Mouse (Mus musculus) kidney, postnatal 14 days (tissue): ENCODE results near the gene Tmem135.

ENCODE experiments used
- DNase-seq: peaks from one replicate; pipeline ENCODE4 v3.0.0; 2022; ENCODE audit warnings: mixed read lengths

The Tmem135 gene

DNA sequence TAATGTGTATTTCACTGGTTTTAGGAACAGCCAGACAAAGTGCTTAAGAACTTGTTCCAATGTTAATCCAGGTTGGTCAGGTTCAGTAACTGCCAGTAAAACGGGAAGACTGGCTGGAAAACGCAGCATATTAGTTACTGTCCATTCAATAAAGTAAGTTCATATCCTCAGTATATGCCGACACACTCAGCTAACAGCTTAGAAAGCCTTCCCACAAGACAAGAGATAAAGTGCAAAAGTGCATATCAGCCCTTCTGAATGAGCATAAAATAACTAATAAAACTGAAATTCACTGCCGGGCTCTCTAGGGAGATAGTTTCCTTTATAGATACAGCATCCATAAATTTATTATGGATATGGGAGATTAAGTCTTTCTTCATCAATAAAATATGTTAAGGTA, 161.5 kb downstream of the Tmem135 start:
- no peak for DNase-seq

DNA sequence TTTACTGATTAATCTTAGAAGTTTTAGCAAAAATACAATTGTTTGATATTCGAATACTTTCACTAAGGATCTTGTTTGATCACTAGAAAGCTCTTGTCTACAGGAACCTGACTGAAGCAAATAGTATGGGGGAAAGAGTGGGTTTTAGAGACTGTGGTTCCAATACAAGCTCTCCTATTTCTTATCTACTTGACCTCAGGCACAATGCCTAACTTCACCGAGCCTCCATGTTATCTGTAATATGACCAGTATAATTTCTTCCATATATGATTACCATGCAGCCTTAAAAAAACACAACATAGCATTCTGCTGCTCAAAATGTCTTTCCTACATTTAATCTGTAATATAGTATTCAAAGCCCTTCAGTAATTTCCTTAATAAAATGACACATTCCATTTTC, 161.9 kb downstream of the Tmem135 start:
- DNase-seq: no peak

DNA sequence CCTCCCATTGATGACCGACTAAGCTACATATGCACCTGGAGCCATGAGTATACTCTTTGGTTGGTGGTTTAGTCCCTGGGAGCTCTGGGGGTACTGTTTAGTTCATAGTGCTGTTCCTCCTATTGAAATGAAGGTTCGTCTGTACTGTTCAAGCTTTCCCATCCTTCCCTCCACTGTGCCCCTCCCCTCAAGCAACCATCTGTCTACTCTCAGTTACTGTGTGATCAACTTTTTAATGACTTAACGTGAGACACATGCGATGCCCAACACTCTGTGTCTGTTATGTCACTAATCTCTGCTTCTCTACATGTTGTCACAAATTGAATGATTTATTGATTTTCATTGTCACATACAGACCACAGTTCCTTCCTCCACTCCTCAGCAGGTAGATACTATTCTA, 164.4 kb downstream of the Tmem135 start:
- no peak for DNase-seq

DNA sequence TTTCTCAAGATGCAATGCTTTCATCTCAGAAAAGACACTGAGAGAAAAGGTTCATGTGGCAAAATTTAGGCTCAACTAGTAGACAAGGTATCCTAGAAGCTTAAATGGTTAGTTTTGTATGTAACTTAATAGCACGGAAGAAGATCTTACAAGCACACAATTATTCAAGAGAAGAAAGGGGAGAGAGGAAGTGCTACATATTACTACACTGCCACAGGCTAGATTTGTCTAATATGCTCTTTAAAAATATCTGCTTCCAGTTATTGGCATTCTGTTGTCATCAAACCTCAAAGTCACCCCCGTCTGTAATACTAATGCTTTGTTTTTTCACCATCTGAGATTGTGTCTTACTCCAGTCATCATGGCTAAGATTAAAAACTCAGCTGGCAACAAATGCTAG, 167.4 kb downstream of the Tmem135 start:
- no peak for DNase-seq

DNA sequence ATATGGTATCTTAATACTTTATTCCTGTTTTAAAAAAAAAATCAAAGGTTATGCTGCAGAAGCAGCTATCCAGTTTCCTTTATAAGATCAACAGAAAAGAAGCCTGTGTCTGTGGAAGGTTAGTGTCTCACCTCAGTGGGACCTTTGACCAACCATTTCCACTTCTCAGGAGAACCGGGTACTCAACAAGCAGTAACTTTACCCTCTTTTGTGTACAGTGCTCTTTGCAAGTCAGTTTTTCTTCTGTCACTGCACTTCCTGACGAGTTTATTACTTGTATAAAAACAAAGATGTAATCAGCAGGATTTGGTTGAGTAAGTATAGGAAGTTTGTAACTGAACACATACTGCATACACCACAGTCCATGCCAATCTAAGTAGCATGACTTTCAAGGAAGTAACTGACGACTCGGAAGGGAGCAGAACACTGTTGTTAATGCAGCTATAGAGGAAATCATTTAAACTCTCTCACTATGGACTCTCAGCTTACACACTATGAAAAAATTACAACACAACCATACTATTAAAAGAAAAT, 168.0 kb downstream of the Tmem135 start:
- no peak for DNase-seq

DNA sequence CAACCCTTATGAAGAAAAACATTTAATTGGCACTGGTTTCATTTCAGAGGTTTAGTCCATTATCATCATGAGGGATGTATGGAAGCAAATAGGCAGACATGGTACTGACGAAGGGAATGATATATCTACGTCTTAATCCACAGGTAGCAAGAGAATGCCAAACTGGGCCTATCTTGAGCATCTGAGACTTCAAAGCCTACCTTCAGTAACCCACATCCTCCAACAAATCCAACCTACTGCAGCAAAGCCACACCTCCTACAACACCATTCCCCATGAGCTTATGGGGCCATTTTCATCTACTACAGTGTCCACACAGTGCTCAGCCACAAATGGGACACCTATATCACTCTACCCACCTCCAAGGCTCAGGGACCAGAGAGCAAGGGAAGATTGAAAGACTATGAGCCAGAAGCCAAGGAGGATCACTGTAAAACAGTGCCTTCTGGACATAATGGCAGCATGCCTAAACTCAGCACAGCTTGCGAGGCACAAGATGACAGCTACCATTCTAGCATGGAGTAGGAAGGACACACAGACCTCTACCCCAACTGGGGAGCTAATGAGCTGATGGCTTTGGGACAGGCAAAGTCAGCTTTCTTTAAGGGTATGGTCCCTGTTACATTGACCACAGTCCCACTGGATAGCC, 171.4 kb downstream of the Tmem135 start:
- no peak for DNase-seq

DNA sequence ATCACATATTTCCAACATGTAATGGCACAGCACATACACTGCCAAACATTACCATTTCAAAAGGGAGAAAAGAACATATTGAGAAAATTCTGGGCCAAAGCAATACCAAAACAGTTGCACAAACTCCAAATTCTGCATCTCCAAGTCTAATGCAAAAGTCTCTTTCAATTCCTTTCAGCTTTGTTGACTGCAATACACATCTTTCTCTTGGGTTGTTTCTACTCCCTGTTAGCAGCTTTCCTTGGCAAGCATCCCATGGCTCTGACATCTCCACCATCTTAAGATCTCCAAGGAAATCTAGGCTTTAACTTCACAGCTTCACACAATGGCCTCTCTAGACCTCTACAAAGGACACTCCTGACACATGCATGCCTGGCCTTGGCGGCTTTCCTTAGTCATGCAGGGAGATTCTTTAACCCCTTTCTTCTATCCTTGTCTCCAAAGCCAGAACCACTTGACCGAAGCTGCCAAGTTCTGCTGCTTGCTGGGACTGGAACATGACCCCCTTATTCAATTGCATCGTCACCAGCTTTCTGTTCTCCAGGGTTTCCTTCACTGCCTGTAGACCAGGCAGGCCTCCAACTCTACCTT, 172.7 kb downstream of the Tmem135 start:
- DNase-seq: no peak

DNA sequence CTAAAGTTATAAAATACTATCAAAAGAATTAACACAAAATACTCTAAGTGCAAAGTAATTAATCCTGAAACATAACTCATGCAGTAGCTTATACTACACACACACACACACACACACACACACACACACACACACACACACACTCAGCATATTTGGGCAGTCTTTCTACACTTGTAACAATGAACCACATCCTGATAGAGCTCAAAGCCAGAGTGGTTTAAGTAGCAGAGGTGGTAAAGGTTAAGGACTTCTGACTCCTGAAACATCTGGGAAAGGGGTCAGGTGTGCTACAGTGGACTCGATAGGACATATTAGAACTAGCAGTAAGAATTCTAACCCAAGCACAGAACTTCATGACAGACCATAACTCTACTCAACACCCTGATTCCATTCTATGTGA, 181.4 kb downstream of the Tmem135 start:
- DNase-seq: no peak

DNA sequence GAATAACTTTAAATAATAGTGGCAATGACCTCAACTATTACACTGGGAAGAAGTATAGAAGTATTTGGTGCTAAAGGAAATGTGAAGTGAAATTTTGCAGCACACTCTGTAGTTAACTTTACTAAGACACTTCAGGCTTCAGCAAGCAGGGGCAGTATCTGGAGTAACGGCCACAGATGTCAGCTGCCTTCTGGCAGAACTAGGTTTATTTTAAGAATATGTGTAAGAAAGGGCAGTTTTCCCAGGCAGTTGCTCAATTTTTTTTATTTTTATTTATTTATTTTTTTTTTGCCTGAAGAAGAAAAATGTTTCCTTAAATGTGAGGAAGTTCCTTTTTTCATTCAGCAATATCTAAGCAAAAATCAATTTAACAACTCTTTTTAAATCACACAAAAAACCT, 187.4 kb downstream of the Tmem135 start:
- no peak for DNase-seq

DNA sequence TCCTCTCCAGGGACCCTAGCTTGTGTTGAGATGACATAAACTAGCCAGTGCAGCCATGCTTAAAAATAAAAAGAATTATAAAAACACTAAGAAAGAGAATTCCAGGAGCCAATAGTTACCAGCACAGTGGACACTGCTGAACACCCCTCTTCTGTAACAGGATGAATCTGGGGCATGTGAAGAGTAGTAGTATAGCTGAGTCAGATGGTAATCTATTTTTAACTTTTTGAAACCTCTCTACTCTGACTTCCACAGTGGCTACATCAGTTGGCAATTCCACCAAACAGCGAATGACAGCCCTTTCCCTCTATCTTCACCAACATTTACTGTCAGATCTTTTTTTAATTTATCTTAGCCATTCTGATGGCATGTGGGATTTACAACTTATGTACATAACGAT, 187.9 kb downstream of the Tmem135 start:
- DNase-seq: no peak

DNA sequence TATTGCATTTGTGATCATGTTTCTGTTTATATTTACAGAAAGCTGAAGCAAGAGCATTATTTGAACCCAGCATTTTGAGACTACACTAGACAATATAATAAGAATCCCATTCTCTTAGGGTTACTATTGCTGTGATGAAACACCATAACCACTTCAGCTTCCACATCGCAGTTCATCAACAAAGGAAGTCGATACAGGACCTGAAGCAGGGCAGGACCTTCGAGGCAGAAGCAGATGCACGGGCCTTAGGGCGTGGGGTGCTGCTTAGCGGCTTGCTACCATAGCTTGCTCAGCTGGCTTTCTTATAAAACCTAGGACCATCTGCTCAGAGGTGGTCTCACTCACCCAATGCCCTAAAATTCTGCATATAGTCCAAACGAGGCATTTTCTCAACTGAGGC, 188.3 kb downstream of the Tmem135 start:
- DNase-seq: no peak

DNA sequence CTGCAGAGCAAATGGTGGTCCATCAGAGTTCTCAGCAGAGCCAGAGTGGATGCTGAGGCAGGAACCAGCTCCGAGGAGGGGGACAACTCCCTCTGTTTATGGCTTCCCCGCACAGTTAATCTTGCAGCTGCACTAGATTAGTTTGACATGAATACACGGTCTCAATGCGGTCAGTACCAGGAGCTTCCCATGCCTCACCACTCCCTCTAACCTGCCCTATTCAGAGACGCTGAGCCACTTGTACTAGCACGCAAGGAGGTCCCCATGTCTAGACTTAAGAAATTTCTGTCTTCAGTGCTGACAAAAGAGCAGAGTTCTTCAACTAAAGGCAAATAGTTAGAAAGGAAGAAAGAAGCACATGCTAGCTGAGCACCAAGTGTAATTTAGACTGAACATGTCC, 193.5 kb downstream of the Tmem135 start:
- DNase-seq: no peak

DNA sequence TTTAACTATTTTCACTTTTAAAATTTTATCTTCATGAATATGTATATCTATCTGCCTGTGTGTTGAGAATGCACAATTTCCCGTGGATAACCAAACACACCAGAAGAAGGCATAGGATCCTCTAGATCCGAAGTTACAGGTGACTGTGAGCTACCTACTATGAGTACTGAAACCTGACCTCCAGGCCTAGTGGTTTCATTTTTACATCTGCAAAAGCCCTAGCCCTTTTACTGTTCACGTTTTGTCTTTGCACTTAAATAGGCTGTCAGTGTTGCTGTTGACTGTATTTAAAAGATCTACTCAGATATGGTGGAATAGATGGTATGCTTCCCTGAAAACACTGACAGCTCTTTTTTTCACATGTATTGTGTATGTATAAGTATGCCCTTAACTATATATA, 197.9 kb downstream of the Tmem135 start:
- no peak for DNase-seq

DNA sequence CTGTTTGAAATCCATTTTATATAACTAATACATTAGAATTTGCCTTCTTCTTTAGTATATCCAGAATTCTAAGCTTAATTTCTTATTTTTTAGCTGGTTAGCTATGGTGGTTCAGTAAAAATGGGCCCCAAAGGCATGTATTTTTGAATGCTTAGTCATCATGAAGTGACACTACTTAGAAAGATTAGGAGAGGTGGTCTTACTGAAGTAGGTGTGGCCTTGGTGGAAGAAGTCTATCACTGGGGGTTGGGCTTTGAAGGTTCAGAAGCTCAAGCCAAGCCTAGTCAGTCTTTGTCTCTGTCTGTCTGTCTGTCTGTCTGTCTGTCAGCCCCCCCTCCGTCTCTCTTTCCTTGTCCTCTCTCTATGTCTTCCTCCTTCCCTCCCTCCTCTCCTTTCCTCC, 198.6 kb downstream of the Tmem135 start:
- no peak for DNase-seq

DNA sequence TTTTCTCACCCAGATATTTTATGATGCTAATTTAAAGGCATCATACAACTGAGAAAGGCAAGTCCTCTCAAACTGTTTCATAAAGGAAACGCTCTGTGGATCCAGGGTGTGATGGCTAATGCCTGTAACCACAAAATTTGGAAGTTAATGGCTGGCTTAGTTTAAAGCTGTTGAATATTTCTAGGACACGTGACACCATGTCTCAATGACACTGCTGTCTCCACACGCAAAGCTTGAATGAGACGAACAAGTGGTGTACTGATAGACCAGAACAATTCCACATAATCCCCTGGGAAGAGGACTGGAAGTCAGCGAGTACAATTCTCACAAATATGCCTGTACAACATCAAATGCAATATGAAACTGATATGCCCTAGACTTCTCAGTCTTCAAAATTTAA, 200.9 kb downstream of the Tmem135 start:
- DNase-seq: no peak

DNA sequence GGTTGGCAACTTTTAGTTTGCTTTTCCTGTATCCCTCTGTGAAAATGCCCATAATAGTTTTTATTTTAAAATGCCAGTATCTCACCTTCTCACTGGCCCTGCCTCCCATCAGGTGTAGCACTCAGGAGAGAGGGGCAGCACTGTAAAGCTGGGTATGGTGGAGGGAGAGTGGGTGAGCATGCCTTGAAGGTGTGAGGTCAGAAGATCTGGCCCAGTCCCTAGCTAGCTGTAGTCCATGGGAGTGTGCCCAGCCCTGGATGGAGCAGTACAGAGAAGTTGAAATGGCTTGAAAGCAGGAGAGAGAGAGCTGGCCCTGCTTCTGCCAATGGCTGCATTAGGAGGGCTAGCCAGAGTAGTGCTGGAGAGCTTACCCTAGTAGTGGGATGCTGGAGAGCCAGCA, 202.1 kb downstream of the Tmem135 start:
- no peak for DNase-seq

DNA sequence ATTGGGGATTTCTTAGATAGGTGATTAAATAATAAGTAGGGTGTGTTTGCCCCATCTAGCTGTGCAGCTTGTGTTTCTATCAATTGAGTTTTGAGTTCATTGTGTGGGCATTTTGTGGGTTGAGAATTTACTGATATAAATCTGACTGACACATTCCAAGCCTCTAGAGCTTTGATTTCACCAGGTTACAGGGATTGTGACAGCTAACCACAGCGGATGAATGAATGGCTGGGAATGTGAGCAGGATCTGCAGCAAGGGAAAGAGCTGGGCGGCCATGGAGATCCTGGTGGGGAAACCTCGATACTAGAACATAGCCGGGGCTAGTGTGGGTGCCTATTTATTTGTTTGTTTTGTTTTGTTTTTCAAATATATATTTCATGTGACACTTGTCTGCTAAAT, 205.5 kb downstream of the Tmem135 start:
- no peak for DNase-seq

DNA sequence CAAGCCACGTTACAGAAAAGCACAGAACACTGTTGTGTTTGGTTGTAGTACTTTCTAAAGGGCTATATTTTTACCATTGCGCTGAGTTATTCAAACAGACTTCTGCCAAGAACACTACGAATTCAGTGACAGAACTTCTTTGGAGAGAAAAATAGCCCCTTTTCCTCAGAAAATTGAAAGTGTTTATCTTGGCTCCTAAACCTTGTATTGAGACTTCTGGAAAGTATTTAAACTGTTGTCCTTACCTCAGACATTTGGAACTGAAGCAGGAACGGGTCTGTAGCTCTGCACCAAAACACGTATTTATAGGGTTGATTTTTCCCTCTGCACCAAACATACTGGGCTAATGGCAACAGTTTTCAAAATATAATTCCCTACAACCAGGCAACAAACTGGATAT, 210.6 kb downstream of the Tmem135 start:
- DNase-seq: no peak

DNA sequence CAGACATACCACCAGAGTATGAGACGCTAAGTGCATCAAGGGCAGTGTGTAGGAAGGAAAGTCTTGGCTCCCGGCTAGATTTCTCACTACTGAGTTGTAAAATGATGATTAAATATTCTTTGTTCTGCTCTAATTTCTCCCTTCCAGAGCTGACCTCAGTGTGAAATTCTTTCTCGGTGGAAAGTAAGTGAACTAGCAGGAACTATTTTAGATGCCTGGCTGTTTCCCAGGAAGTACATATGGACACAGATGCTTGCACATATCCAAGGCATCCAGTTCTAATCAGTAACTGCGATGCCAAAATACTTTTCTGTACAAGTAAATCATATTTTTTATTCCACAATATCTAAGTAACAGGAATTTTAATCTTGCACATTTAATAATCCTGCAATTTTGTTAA, 220.1 kb downstream of the Tmem135 start:
- DNase-seq: no peak

DNA sequence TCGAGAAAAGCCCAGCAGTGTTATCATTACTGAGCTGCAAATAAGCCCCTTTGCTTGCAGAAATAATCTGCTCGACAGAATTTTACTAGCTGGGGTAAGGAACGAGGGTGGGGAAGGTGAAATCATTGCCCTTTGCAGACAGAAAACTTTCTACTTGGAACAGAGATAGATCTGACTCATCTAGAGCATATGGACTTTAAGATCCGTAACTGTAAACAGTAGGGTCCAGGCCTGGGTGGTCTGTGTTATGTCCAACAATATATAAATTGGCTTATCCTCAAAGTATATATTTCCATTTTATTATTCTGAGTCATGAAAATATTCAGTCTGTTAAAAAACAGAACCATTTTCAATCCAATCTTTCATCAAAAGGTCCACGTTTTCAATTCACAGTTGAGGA, 221.1 kb downstream of the Tmem135 start:
- DNase-seq: no peak

DNA sequence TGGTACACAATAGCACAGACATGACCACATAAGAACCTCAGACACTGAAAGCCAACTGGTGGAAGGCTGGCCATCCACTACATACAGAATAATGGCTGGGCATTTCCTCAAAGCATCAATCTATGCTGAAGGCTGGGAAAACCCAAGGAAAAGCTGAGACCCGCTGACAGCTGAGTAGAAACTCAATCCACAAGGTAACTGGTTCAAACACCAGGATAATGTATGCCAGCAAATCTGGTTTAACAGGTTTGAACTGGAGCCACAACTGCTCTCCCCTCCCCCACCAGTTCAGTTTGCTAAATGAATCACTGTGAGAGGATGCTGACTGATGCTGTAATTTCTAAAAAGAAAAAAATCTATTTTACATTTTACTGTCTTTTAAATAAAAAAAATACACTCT, 222.7 kb downstream of the Tmem135 start:
- DNase-seq: peak; percentile 23

DNA sequence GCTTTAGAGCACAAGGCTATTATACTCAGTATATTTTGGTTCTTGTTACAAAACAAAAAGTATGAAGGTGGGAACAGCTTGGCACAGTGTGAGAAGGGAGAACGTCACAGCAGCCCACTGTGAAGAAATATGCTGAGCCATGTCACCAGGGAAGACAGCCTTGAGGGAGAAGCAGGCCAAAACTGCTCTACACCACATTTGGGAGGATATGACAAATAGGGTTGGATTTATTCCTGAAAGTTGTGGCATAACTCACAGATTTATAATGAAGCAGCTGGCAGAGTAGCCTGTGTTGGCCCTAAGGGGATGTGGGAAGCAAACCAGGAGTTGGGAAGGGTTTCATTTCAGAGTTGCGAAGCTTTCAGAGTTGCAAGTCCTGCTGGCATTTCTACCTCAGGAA, 225.4 kb downstream of the Tmem135 start:
- DNase-seq: no peak

DNA sequence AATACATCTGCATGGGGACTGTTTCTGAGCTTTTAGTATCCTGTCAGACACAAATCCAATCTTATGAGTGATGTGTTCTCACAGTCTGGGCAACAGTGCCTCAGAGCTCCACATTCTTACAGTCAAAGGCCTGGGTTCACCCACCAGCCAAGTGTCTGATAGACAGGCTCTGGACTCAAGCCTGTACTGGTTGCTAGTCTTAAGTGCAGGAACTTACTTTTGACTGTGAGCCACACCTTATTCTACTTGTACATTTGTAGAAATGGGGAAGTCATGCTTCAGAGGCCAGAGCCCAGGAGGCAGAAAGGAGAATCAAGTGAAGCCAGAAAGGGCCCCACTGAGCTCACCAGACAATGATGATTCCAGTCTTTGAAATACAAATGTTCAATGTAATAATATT, 226.1 kb downstream of the Tmem135 start:
- no peak for DNase-seq

DNA sequence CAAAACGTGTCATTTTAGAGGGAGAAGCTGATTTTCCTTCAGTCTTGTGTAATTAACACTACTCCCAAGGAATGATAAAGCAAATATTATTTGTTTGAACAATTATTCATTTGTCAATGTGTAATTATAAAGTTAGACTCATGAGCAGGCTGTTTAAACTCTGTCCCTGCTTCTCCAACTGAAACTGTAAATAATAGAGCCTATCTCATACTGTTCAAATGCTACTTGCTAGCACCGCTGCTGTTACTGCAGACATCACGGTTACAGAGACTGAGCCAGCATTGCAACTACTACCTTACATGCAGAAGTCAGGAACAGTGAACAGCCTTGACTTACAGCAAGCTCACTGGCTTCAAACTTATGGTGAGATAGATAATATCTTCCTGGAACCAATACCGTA, 229.6 kb downstream of the Tmem135 start:
- DNase-seq: no peak

DNA sequence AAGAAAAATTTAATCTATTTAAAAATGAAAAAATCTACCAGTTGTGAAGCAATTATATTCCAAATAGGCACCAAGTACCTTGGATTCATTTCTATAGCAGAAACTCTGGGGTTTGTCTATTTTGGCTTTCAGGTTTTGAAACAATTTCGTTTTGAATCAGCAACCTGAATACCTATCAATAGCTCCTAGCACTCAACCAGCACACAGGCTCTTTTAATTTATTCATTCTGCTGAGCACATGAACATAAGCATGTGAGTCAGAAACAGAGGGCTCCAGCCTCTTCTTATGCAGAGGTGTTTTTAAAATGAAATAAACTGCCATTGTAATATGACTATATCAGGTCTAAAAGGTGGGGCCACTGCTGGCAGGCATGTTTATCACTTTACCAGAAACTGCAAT, 231.0 kb downstream of the Tmem135 start:
- DNase-seq: no peak
